Mouse (Mus musculus): ENCODE data around the gene Ikzf3.

Ikzf3 gene

DNA sequence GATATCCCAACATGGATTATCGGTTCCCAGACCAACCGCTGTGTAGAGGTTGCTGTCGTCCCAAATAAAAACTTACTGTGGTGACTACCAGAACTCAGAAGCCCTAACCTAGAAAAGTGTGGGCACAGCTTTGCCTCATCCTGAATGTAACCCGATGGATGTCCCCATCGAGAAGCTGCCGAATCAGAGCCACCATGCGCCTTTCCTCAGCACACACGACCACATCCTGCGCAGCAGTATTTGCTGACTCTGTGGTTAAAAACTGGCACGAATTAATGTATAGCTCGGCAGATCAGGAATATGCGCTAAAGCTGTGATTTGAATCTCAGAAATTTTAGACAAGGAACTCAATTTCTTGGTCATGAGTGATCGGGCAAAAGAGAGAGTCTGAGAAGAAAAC, 33.0 kb downstream of the Ikzf3 start:
- no peak for DNase-seq (ENCODE audit: low spot score)

DNA sequence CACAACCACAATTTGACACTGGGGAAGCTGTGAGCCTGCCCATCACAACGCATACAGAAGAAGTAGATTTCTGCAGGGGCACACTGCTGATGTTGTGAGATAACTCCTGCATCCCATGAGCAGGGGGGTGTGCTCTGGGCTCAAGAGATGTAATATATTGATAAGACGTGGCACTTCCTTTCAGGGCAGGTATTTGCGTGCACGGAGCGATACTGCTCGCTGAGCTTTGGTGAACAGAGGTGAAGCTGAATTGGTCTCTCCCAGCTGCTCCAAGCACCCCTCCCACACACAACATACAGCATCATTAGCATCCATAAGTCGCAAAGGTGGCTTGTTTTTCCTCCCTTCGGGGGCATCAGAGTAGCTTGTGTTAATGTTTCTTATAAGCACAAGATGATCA, 35.7 kb downstream of the Ikzf3 start:
- no peak for DNase-seq (ENCODE audit: low spot score)

DNA sequence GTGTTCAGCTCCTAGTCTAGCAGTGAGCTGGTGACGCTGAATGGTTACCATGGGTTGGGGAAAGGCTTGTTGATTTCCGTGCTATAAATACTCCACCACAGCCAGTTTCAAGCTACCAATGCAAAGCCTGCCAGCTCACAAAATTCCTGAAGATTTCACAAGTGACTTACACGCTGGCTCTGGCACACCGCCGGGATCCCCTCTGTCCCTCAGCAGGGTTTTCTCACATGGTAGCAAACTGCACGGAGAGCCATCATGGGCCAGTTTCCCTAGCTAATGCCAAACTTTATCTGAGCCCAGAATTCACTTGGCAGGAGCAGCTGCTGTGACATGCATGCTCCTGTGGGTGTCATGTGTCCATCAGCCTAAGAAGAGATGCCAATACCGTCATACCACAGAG, 36.4 kb downstream of the Ikzf3 start:
- DNase-seq (ENCODE audit: low spot score): no peak

DNA sequence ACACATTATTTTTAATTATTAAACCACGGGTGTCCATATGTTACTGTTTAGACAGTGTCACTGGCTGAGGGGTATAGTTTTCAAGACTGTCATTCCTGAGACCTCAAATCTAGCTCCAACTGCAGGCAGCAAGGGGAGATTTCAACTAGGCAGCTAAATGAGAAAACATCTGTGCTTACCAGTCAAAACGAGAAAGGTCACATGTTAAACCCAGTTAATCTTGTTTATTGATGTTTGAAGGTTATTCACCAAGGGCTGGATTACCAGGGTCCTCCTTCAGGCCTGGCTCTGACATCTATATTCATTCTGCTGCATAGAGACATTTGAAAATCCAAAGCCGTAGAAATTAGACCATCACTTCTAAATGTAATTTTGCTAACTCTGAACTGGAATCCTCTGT, 40.9 kb downstream of the Ikzf3 start:
- DNase-seq (ENCODE audit: low spot score): no peak

DNA sequence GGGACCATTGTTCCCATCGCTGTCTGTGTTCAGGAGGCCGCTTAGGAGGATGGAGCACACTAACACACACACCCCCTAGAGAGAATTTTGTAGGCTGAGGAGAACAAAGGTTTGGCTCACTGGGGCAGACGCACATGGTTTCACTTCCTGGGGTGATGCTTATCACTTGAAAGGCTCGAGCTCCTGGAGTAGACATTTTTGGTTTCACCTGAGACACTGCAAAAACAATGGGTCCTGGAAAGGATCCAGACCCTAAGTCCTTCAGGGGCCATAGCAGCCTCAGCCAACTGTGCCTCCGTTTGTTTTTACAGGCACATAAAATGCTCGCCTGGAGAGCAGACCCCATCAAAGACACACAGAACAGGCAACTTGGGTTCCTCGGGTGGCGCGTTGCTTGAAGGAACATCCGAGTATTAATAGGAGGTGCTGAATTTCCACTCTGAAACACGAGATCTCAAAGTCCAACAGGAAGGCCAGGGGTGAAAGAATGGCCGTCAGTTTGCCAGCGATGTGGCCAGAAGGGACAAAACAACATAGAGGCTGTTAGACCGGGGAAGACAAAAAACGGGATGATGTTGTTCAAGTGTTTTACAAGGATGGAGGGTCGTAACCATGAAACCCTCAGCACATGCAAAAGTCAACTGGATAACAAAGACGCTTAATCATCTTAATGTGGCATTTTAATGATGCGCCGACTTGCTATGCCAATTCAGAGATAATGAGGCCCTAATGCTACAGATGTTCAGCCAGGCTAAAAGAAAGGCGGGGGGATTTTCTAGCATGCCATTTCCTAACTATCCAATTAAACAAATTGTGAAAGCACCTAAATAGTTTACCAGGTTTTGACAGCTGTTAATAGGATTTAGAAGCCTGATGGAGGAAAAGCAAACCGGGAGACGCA, 48.2 kb downstream of the Ikzf3 start:
- no peak for DNase-seq (ENCODE audit: low spot score)

DNA sequence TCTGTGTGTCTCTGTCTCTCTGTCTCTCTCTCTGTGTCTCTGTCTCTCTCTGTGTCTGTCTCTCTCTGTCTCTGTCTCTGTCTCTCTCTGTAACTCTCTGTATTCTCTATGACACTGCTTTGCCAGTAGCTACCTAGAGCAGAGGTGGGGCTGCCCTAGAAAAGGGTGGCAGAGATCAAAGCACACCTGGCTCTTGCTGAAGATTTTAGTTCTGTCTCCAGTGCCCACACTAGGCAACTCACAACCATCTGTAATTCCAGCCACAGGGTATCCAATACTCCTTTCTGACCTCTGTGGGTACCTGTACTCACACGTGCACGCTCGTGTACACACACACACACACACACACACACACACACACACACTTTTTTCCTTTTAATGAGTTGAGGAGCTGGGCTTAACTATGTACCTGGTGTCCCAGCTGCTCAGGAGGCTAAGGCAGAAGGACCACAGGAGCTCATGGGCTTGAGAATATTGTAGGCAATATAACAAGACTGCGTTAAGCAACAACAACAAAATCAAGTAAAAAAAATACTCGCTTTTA, 50.6 kb downstream of the Ikzf3 start:
- DNase-seq (ENCODE audit: low spot score): no peak

DNA sequence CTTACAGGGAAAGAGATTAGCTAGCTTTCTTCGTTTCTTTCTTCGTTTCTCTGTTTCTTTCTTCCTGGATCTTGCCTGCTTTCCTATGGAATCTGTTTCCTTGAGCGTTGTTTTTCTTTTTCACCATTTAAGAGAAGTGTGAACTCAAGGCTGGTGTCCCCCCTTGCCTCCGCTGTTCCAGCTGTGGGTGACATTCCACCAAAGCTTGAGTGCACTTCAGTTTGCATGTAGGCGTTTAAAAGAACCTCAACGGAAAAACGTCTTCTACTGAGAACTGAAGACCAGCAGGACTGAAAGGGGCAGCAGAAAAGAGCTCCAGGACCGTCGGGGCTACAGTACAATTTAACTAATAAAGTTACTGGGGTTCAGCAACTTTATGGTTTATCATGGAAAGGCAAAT, 52.4 kb downstream of the Ikzf3 start:
- no peak for DNase-seq (ENCODE audit: low spot score)

DNA sequence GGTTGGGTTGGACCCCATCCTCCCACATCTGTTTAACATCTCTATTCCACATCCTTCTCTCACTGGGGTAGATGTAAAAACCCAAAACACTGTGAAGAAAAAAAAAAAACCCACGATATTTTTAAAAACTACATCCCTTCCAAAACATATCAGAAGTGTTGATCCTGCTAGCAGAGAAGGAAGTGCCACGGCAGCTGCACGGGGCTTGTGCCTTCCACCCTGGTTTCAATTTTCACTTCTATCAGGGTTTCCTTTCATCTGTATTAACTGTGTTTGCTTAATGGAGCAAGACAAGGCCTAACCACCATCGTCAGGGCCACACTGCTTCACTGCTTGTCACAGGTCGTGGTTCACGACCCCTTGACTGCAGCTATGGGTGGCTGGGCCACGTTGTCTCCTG, 52.9 kb downstream of the Ikzf3 start:
- DNase-seq (ENCODE audit: low spot score): no peak

DNA sequence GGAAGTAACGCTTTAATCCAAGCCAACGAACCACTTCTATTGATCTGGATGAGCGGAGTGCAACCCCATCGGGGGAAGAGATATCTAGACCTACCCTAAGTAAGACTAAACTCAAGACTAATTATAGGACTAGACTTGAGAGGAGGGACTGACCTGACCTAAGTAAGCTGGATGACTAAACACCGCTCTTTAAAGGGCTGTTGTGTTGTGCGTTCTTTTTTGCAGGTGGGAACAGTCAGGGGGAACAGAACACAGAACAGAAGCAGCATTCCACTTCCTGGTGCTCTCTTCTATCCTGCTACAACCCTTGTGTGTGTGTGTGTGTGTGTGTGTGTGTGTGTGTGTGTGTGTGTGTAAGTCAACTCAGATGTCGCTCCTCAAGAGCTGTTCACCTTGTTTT, 54.3 kb downstream of the Ikzf3 start:
- DNase-seq (ENCODE audit: low spot score): no peak

DNA sequence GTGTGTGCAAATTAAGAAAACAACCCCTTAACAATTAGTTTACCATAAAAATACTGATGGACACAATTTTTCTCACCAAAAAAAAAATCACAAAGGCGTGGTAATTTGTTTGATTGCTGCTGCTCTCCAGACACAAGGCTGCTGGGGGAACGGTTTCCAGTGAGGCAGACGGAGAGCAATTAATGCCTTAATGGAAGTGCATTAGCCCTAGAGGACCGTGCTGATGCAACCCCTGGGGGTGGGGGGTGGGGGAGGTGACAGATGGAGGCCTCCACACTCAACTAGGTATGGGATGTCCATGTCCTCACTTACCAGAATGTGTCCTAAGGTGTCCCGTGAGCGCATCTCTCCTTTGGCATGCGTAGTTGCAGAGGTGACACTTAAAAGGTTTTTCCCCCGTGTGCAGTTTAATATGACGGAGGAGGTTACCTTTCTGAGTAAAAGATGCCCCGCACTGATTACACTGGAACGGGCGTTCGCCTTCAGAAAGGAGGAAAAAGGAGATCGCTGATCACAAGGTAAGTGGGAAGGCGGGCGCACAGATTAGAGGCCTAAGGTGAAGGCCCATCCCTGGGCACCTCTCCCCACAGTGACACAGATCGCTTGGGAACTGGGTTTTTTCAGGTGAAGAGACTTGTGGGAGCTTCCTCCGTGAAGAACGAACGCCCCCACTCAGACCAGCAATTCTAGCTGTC, 57.1 kb downstream of the Ikzf3 start:
- no peak for DNase-seq (ENCODE audit: low spot score)

DNA sequence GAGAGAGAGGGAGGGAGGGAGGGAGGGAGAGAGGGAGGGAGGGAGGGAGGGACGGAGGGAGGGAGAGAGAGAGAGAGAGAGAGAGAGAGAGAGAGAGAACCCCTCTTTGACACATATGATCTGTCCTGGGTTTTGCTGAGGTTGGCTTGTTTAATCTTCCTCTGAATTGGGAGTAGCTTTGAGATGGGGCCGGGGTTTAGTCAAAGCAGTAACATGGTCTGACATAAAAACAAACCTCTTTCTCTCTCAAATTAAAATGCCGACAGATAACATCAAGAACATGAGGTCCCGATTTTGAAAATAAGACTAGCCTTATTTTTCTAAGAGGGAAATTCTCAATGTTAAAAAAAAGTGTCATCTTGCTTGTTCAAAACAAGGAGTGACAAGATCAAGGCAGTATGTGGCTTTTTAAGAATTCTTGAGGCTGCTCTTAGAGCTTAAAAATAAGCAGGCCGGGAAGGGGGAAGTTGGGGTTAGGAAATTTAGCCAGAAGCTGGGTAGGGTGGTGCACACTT, 58.2 kb downstream of the Ikzf3 start:
- DNase-seq (ENCODE audit: low spot score): no peak

DNA sequence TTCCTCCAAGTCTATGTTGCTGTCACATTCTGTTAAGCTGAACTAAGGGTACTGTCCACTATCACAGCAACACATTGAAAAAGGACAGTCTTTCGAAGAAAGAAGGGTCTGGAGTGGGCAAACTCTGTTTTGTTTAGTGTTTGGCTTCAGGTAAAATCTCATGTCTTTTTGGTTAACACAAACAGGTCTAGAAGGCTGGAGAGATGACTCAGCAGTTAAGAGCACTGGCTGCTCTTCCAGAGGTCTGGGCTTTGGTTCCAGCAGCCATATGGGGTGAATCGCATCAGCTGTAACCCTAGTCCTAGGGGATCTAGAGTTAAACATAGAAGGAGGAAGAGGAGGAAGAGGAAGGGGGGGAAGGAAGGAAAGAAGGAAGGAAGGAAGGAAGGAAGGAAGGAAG, 60.1 kb downstream of the Ikzf3 start:
- no peak for DNase-seq (ENCODE audit: low spot score)

DNA sequence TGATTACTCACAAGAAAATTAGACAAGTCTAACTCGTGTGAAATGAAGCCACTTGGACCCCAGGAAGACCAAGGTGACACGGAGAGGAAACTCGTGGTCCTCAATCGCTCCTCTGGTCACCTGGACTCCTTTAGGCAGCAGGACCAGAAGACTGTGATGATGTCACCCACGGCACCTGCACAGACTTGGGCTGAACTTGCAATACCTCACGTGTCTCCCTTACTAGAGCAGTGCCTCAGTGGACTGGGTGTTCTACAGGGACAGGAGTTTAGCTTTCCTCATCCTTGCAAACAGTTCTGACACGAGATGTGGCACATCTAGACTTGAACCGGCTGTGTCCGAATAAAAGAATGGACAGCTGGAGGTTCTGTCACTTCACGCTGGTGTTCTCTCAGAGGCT, 63.8 kb downstream of the Ikzf3 start:
- no peak for DNase-seq (ENCODE audit: low spot score)

DNA sequence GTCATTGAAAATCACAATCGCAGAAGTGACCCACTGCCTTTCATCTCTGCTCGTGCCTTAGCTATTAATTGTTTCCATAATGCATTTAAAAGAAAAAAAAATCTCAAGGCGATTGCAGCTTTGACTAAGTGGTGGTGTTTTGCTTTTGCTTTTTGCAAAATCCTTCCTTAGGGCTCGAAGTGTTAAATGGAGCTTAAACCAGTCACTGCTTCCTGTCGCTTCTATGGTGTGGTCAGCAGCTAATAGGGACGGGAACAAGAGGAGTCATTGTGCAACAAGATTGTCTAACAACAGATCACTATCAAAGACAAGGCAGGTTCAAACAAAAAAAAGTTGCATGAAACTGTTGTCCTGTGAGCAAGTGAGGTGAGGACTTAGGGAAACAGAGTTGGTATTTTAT, 64.6 kb downstream of the Ikzf3 start:
- DNase-seq (ENCODE audit: low spot score): no peak

DNA sequence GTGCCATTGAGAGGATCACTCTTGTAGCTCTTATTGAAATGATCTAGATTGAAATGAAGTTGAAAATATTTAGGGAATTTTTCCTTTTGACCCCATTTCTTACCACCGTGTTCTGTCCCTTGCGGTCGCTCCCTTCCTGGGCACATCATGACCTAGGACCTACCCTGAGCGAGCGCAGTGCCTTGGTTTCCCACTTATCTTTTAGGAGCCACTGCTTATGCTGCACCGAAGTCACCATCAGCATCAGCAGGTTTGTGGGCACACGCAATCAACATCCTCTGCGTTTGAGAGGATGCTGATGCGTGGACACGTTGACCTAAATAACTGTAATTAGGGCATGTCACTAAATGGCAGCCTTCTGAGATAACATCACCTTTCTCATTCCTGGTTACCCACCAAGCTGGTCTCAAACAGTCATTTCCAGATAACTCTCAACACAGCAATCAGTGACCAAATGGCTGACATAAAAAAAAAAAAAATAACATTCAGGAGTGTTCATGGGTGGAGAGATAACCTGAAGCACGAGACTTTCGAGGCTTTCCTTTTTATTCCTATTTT, 65.8 kb downstream of the Ikzf3 start:
- no peak for DNase-seq (ENCODE audit: low spot score)

DNA sequence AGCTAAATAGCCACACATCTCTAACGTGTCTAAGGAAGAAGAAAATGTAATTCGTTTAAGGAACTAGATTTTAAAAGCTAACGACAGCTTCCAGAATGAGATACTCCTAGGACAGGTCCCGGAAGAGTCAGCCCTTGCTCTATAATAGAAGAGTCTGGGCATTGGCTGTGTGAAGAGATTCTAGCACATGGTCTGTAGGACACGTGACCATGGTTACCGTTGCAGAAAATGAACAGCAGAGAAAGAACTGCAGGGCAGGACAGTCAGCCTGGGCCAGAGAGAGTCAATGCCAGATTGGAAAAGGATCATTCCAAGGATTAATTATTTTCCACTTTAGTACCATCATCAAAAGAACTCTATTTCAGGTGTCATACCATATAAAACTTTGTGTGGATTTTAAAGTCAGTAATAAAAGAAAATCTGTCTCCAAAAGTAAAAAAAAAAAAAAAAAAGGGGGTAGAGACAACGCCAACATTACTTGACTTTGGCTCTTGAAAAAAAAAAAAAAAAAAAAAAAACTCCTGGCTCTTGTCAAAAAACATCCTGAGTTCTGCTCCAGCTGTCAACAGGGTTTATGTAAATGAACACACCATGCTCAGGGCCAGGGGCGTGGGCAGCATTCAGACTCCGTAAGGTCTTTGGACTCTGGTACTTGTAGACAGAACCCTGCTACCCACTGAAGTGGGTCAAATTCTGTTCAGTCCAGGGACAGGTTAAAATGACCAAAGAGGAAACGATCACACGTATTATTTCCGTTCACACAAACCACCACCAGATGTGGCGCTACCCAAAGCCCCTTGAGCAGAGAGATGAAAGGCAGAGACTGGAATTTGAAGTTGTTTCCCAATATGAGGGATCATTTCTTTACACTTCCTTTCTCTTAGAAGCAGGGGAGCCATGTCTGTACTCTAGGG, 66.5 kb downstream of the Ikzf3 start:
- DNase-seq (ENCODE audit: low spot score): no peak

DNA sequence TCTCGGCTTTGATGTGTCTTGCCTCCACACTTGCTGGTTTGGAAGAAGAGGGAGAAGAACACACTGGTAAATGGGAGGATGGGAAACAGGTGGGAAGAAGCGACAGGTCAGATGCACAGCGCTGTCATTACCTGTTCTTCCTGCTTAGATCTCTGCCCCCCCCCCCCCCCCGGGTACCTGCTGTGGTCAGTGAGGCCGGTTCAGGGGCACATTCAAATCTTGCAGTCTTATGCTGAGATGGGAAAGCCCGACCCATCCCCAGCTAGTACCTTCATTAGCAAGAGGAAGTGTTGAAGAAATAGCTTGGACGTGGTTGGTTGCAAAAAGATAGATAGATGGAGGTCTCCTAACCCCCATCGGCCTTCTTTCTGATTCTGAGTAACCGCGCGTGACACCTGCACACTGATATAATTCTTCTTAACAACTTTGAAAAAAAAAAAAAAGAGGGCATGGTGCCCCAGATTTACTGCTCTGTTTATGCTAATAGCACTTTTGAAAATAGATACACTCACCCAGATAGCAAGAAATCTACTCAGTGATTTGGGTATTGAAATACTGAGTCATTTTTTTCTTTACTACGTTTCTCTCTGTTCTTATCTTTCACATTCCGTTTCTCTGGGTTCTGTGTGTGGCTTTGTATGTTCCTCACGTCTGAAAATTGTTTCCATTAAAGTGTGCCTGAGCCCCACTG, 68.7 kb downstream of the Ikzf3 start:
- DNase-seq (ENCODE audit: low spot score): no peak

DNA sequence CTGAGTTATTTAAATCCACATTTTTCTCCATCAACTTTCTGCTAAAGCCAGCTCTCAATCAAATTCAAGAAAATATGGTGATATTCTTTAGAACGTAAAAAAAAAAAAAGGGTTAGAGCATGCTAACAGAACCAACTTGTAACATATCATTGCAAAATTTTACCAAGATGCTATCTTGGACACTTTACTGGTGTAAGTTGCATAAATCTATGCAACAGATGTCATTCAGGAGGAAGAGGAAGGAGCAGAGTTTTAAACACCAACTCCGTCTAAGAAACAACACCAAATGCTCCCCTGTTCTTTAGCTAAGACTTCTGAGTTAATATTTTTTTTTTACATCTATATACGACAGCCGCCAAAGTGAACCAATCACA, 69.4 kb downstream of the Ikzf3 start:
- no peak for DNase-seq (ENCODE audit: low spot score)

DNA sequence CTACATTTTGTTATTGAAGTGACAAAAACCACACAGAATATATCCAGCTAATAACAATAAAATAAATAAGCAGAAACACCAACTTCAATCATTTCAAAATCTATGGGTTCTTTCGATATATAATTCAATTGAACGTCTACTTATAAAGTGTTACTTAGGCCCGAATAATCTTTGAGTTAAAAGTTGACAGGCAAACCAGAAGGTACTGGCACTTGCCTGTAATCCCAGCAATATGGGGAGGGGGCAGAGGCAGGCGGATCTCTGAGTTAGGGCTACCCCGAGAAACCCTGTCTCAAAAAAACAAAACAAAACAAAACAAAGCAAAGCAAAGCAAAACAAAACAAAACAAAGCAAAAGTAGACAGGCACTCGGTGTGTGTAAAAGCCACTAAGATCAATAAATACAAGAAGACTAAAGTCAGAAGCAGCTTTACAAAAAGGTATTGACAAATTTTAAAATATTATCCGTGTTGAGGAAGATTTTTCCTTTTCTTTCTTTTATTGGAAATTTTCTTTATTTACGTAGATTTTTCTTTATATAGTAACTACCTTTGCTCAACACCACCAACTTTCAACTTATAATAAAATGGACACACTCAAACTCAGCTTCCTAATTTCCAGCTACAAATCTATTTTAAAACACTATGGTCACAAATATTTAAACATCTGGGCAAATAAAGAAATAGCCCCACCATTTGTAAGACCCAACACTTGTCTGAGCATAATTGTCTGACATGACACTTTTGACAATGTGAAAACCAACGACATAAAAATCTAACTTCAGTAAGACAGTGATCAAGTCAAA, 70.0 kb downstream of the Ikzf3 start:
- DNase-seq (ENCODE audit: low spot score): no peak

DNA sequence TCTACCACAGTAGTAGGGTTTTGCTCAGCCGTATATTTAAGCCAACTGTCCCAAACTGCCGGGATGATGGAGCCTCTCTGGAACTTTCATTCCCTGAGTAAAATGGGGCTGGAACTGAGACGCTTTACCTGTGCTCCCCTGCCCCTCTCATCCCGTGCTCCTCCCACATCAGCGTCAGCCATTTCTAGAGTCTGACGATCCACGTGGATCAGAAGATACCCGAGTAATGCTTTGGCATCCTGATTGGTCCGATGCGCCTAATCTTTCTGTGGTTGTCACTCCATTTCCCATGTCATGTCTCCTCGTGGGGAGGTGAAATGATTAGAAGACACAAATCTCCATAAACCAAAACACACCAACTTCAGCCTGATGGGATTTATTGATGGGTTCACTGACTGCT, 70.9 kb downstream of the Ikzf3 start:
- DNase-seq (ENCODE audit: low spot score): no peak

Measured in ovary, postnatal 36 days (tissue).